Mouse (Mus musculus) adrenal gland, postnatal 0 days (tissue): Measurements from ENCODE around the gene Klb. TPM values are rescaled to one million over a fixed set of nuclear protein-coding genes. Genes with fewer than 3 reads are reported as not detected.

Experiments
- polyA plus RNA-seq: library from polyadenylated mRNA; unstranded; fragments of >200 nt; fragmentation: Nextera tagmentation; extraction: Ambion mirVana; gene quantifications from 2 replicates; pipeline ENCODE4 v1.2.1, GENCODE M21; 2015

Gene Klb
- polyA plus RNA-seq: 0.41 and 0.50 TPM in 2 replicates

DNA sequence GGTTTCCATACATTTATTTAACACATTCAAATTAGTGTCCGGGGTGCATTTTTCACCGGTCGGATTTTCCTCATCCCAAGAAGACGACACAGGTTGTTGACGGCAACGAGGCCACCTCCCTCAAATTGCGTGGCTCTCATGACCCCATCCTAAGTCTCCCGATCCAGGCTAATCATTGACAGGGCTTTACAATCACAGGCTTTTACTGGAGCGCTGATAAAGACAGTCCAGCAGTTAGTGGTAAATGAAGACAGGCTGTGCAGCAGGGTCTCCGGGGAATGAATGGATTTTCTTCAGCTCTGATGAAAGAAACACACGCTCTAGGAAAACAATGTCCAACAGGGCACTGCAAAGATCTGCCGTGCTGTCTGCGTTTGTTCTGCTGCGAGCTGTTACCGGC, at the start of gene Klb:
Klb (plus strand) TSS at position 147 of the 400 bp plus-strand sequence.

DNA sequence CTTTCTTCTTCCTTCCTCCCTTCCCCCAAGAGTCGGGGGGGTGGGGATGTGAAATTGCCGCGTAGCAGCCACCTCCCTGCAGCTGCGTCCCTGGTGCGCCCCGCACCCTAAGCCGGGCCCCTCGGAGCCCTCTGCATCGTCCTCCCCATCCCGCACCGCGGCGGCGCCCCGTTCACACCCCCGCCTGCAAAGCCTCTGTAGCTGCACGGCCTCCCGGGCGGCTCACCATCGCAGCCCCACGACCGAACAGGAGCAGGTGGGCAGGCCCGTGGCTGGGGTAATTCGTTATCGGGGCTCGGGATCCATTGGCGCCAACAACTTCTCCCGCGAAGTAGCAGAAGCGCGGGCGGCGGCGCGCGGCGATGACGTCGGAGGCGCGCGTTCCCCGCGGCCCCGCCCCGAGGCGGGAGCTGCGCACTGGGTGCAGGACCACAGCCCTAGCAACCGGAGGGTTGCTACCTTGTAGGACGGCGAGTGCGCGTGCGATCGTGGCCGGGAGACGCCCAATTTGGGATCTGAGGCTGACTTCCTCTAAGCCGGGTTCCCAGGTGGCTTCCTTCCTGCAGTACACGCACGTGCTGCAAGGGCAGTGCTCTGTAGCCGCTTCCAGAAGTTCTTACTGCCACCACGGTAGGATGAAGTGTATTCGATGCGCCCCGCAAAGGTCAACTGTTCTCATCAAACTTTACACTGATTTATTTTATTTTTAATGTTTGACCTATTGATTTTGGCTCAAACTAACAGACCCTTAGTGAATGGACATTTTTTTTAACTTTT, 12.6 kb upstream of the Klb start, which contains the start of gene Rfc1:
Rfc1 (minus strand) TSS at position 373 of the 777 bp plus-strand sequence.

DNA sequence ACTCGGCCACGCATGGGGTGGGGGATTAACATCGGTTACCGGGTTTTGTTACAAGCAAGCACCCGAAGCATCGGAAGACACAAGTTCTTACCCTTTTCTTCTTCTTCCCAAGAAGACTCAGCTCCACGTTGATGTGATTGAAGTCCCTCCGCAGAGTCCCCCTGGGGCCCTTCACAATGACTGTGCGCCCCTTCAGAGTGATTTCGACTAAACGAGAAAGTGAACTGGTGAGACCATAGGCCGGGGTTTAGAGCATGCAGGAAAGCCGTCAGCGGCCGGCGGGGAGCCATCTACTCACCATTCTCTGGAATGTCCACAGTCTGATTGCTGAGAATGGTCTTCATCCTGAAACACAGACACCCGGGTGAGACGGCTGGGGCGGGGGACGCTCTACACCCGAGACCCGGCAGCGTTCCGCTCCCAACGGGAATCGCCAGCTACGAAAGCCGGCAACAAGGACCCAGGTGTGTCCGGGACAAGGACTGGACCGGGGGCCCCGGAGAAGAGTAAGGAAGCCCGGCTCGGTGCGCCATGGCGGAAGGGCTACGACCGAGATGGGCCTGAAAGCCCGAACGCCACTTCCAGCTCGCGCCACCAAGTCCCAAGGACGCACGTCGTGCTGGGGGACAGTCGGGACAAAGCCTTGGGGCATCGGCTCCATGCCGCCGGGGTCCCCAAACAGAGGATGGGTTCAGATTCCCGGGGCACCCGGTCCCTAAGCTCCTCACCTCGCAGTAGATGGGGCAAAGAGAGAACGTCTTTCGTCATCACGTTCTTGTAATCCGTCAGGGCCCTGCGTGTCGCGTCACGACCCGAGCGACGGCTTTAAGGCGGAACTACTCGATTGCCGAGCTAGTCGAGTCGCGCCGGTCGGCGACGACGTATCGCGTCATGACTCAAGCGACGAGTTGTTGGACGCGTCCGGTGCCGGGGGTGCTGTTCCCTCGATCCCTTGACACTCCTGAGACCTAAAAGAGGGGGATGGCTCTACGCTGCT, 42.8 kb downstream of the Klb start, which contains the start of the genes Rpl9 and Lias:
Rpl9 (minus strand) TSS at position 797 of the 997 bp plus-strand sequence.
Lias (plus strand) TSS at position 850 of the 997 bp plus-strand sequence.

Other genes starting within 250 kb of the Klb start
- gene Klhl5, start 240.8 kb upstream of the Klb start, polyA plus RNA-seq: 21.9 and 30.1 TPM in 2 replicates
- 6.1 and 8.4 TPM in 2 replicates for gene Wdr19, start 148.6 kb upstream of the Klb start, polyA plus RNA-seq
- gene Rfc1, start 12.6 kb upstream of the Klb start, polyA plus RNA-seq: 46.4 and 57.7 TPM in 2 replicates
- 905 and 1,502 TPM in 2 replicates for gene Rpl9, start 43.1 kb downstream of the Klb start, polyA plus RNA-seq
- 46.8 and 81.8 TPM in 2 replicates for gene Lias, start 43.2 kb downstream of the Klb start, polyA plus RNA-seq
- 79.6 and 87.2 TPM in 2 replicates for gene Ugdh, start 87.6 kb downstream of the Klb start, polyA plus RNA-seq
- 2.6 TPM in 1 of 2 replicates, not detected in the other for gene Gm43552, start 144.5 kb downstream of the Klb start, polyA plus RNA-seq
- gene Smim14, start 188.9 kb downstream of the Klb start, polyA plus RNA-seq: 217 and 283 TPM in 2 replicates
- gene Ube2k, start 188.9 kb downstream of the Klb start, polyA plus RNA-seq: 96.8 and 126 TPM in 2 replicates